Mouse (Mus musculus) intestine, embryonic 15.5 days (tissue): ENCODE results near the gene Zfp663. TPM values are rescaled to one million over a fixed set of nuclear protein-coding genes. Genes with fewer than 3 reads are reported as not detected.

ENCODE experiments used
- ATAC-seq: fragments of 200-750 bp; cut with Nextera tagmentation; 2 replicates; pipeline ENCODE4 v1.8.0; 2017; ENCODE audit warnings: moderate TSS enrichment, moderate library complexity
- H3K27ac ChIP-seq: fragments of 300-500 bp; sonication (generic); 2 replicates; pipeline ENCODE4 v1.5.1; 2015; ENCODE audit warnings: mild to moderate bottlenecking, inconsistent platforms
- H3K27me3 ChIP-seq: fragments of 300-500 bp; sonication (generic); replicated peaks from 2 replicates; pipeline ENCODE4 v1.6.1; 2015; ENCODE audit warnings: inconsistent platforms
- H3K36me3 ChIP-seq: fragments of 300-500 bp; sonication (generic); 2 replicates; pipeline ENCODE4 v1.6.1; 2015; ENCODE audit warnings: inconsistent platforms
- H3K4me1 ChIP-seq: fragments of 300-500 bp; sonication (generic); replicated peaks from 2 replicates; pipeline ENCODE4 v1.6.1; 2015; ENCODE audit warnings: inconsistent platforms
- H3K4me2 ChIP-seq: fragments of 300-500 bp; sonication (generic); replicated peaks from 2 replicates; pipeline ENCODE4 v1.6.1; 2015; ENCODE audit warnings: mild to moderate bottlenecking, inconsistent platforms
- H3K4me3 ChIP-seq: fragments of 300-500 bp; sonication (generic); replicated peaks from 2 replicates; pipeline ENCODE4 v1.5.1; 2015; ENCODE audit warnings: inconsistent platforms
- H3K9ac ChIP-seq: fragments of 300-500 bp; sonication (generic); 2 replicates; pipeline ENCODE4 v1.6.1; 2015; ENCODE audit warnings: inconsistent platforms
- H3K9me3 ChIP-seq: fragments of 300-500 bp; sonication (generic); 2 replicates; pipeline ENCODE4 v1.6.1; 2016; ENCODE audit warnings: inconsistent platforms
- WGBS: fragments of 180-500 bp; shearing (Covaris S2); methylation state at CpG from one replicate; pipeline ENCODE4 v1.1.7; 2015; 5-methylcytosine and 5-hydroxymethylcytosine counted together
- polyA plus RNA-seq: library from polyadenylated mRNA; unstranded; fragments of >200 nt; fragmentation: Nextera tagmentation; extraction: Ambion mirVana; gene quantifications from 2 replicates; pipeline ENCODE4 v1.2.1, GENCODE M21; 2015

Zfp663 gene
- polyA plus RNA-seq, 1 experiment from 2014 or later, result 0.75 TPM

DNA sequence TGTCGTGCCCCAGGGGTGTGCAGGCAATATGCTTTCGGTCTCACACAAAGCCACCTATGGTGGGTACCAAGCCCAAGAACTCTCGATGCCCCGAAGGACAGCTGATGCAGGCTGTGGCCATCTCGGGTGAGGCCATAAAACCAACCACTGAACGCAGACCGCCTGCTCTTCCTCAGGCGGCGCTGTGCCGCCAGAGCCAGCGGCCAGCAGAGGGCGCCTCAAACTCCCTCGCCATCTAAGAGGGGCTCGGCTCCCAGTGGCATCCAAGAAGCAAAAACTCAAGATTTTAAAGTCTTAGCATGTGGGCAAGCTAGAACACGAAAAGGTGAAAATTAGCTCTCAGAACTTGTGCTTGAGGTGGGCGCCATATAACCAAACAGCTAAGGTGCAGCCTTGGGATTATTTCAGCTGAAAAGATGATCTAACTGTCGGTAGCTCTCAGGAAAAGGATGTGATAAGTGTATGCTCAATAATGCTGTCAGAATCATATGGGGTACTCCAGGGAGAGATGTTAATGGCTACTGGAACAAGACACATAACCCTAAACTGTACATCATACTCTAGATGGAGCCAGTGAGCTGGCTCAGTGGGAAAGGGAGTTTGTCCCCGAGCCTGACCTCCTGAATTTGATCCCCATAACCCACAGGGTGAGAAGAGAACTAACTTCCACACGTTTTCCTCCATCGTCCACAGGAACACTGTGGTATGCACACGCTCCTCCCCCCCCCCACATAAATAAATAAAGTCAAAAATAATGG lies 4.0 kb downstream of the Zfp663 start:
- Histone ChIP-seq H3K9me3 (no peaks in the 10 kb centered on the region), H3K4me2 (peak overlapping the region; percentile 41), H3K9ac (no peak overlapping the region), H3K36me3 (no peaks in the 10 kb centered on the region), H3K4me1 (peaks cover 18% of the 10 kb centered on the region), H3K27ac (no peak overlapping the region), H3K27me3 (peaks cover 15% of the 10 kb centered on the region), H3K4me3 (no peak overlapping the region)
- 13% methylated on average over 21 of the region's 21 CpGs for WGBS
- ATAC-seq, result no peak

DNA sequence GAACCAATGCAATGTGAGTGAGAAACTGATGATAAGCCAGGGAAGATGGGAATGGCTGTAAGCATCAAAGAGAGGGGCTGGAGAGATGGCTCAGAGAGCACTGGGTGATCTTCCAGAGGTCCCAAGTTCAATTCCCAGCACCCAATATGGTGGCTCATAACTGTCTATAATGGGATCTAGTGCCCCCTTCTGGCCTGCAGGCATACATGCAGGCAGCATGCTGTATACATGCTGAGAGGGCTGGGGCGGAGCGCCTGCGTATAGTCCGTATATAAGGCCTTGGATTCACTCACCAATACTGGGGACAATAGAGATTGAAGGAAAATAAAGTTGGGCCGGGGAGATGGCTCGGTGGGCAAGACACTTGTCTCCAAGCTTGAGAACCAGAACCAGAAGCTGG lies 5.2 kb downstream of the Zfp663 start:
- WGBS, result 87% methylated on average over 6 of the region's 6 CpGs
- Histone ChIP-seq H3K4me1 (peaks cover 14% of the 10 kb centered on the region), H3K27me3 (peaks cover 8% of the 10 kb centered on the region), H3K9me3 (no peaks in the 10 kb centered on the region), H3K4me2 (no peak overlapping the region), H3K9ac (no peak overlapping the region), H3K4me3 (no peak overlapping the region), H3K27ac (no peak overlapping the region), H3K36me3 (no peaks in the 10 kb centered on the region)
- ATAC-seq, result no peak

DNA sequence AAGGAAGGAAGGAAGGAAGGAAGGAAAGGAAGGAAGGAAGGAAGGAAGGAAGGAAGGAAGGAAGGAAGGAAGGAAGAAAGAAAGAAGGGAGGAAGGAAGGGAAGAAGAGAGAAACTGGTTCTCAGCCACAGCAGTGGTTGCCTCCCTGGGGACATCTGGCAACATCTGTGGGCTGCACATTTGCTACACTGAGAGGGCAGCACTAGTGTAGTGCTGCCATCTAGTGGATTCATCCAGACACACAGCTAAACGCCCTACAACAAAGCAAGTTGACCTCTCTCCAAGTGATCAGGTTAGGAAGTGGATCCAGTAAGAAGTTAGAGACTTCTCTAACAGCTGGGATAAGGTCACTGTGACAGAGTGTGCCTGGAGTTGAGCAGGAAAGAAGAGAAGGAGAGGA lies 7.7 kb downstream of the Zfp663 start:
- H3K36me3 ChIP-seq, result no peaks in the 10 kb centered on the region
- ATAC-seq, result no peak
- H3K4me3 ChIP-seq, result no peak overlapping the region
- H3K4me1 ChIP-seq, result peaks cover 2% of the 10 kb centered on the region; the same call in 1 of the 2 replicates
- H3K27me3 ChIP-seq, result peaks cover 4% of the 10 kb centered on the region; the same call in 1 of the 2 replicates
- no peak overlapping the region for H3K9ac ChIP-seq
- WGBS, result 0% methylated on average over 1 of the region's 1 CpGs
- H3K9me3 ChIP-seq, result no peaks in the 10 kb centered on the region
- no peak overlapping the region for H3K27ac ChIP-seq
- H3K4me2 ChIP-seq, result no peak overlapping the region

DNA sequence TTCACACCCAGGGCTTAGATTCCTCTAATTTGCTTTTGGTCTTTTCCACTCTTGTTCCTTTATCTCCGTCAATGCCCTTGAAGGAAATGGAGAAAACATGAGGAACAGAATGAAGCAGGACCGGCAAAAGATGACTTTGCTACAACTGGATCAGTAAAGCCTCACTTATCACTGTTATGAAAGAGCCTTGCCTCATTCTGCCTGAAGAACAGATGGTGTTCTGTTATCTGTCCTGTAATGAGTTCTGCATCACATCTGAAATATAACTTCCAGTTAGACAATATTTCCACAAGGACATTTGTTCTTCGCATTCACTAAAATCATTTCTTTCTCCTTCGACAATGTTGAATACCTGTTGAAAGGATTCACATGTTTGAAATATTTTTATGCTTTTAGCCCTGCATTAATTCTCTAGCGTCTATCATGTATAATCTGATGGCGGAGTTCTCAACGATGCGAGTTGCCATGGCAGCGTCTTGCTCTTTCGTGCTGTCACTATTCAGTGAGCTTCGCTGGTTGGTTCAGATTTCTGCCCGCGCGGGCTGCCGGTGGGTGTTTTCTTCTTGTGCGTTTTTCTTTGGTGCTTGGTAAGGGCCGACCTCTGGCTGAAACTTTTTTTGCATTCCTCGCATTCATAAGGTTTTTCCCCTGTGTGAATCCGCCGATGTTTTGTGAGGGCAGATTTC lies 16.6 kb downstream of the Zfp663 start:
- 89% methylated on average over 20 of the region's 20 CpGs for WGBS
- no peaks in the 10 kb centered on the region for H3K27me3 ChIP-seq
- no peak overlapping the region for H3K4me3 ChIP-seq
- no peaks in the 10 kb centered on the region for H3K4me1 ChIP-seq
- H3K36me3 ChIP-seq, result no peaks in the 10 kb centered on the region
- H3K27ac ChIP-seq, result no peak overlapping the region
- H3K4me2 ChIP-seq, result no peak overlapping the region
- ATAC-seq, result no peak
- H3K9ac ChIP-seq, result no peak overlapping the region
- H3K9me3 ChIP-seq, result 0 out of 2 replicates have a peak, but pooled peaks cover 2% of the 10 kb centered on the region

DNA sequence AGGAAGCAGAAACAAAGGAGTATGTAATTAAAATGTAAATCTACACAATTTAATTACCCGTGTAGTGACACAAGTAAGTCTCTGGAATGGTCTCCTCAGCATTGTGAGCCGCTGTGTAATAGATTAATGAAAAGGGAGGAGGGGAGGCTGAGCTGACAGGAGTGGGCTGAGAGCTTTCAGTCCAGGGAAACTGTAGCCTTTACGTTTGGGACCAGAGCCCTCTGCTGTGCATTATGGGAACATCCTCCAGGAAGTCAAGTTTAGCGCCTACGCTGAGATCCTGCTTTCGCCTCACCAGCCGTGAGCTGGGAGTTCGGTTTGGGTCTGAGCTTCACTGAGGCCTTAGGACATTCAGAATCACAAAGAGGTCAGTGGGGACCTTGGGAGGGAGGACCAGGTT lies 19.1 kb downstream of the Zfp663 start:
- no peaks in the 10 kb centered on the region for H3K4me1 ChIP-seq
- no peak overlapping the region for H3K4me2 ChIP-seq
- no peaks in the 10 kb centered on the region for H3K36me3 ChIP-seq
- no peaks in the 10 kb centered on the region for H3K27me3 ChIP-seq
- no peak overlapping the region for H3K27ac ChIP-seq
- 0 out of 2 replicates have a peak, but pooled peaks cover 2% of the 10 kb centered on the region for H3K9me3 ChIP-seq
- H3K4me3 ChIP-seq, result no peak overlapping the region
- H3K9ac ChIP-seq, result no peak overlapping the region
- no peak for ATAC-seq
- WGBS, result 21% methylated on average over 8 of the region's 8 CpGs

DNA sequence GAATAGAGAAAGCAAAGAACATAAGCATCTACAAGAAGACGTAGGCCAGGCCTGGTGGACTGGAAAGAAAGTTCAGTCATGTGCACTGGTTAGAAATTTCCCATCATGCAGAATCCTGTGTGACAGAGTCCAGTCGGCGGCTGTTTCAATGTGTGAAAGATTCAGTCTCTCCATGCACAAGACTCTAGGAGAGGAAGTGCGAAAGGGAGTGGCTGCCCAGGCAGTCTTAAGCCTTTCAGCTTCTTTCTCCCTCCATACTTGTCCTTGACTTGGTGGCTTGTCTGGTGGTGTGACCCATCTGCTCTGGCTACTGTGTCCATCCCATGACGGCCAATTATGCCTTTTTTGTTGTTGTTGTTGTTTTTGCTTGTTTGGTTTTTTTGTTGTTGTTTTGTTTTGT lies 22.3 kb downstream of the Zfp663 start:
- WGBS, result 81% methylated on average over 5 of the region's 5 CpGs
- H3K27ac ChIP-seq, result no peak overlapping the region
- H3K4me3 ChIP-seq, result no peak overlapping the region
- no peak for ATAC-seq
- no peak overlapping the region for H3K4me2 ChIP-seq
- H3K27me3 ChIP-seq, result no peaks in the 10 kb centered on the region
- H3K9ac ChIP-seq, result no peak overlapping the region
- no peaks in the 10 kb centered on the region for H3K4me1 ChIP-seq
- H3K9me3 ChIP-seq, result no peaks in the 10 kb centered on the region
- no peaks in the 10 kb centered on the region for H3K36me3 ChIP-seq

DNA sequence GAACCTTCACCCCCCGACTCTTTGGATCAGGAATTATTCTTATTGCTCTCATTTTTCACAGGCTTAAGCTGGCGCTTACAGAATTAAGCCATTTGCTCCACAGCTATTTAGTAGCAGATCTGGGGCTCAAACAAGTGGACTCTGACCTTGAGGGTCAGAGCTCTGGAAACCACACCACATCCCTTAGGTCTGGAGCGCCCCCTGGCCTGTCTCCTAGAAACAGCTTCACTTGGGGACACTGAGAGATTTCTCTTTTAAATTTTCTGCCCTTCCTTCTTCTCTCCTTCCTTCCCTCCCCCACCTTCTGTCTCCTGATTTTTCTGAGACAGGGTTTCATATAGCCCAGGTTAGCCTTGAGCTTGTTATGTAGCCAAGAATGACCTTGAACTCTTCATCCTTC lies 31.3 kb downstream of the Zfp663 start:
- H3K4me1 ChIP-seq, result no peaks in the 10 kb centered on the region
- ATAC-seq, result 0 out of 2 replicates have a peak, but pooled peaks have one; percentile 30
- 18% methylated on average over 3 of the region's 3 CpGs for WGBS
- no peaks in the 10 kb centered on the region for H3K9me3 ChIP-seq
- 0 out of 2 replicates have a peak, but pooled peaks cover 3% of the 10 kb centered on the region for H3K27me3 ChIP-seq
- H3K27ac ChIP-seq, result no peak overlapping the region
- H3K4me3 ChIP-seq, result no peak overlapping the region
- H3K9ac ChIP-seq, result no peak overlapping the region
- no peaks in the 10 kb centered on the region for H3K36me3 ChIP-seq
- no peak overlapping the region for H3K4me2 ChIP-seq

DNA sequence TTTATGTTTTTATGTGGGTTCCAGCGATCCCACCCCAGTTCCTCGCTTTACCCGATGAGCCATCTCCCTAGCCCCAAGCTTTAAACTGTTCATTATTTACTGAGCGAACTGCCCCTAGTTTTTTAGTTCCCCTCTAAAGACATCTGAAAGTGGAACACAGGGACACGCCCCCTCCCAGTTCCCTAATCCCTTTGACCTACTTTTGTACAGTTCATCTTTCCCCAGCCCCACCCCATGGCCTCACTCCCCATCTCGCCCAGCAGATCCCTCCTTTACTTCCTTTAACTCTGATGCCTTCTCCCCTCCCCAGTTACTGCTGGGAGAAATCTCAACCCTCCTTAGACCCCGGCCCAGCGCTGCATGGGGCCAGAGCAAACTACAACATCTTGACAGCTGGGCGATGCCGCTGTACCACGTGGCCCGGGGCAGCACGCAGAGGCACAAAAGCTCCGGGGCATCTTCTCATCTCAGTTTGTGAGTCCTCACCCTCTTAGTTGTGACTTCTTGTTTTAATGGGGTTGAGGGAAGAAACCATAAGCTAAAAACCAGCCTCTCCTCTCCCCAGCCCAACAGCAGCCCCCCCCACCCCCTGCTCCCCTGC lies 35.8 kb downstream of the Zfp663 start:
- Histone ChIP-seq H3K4me3 (no peak overlapping the region), H3K36me3 (no peaks in the 10 kb centered on the region), H3K9me3 (no peaks in the 10 kb centered on the region), H3K27ac (no peak overlapping the region), H3K4me1 (peaks cover 4% of the 10 kb centered on the region; the same call in 1 of the 2 replicates), H3K9ac (no peak overlapping the region), H3K27me3 (no peaks in the 10 kb centered on the region), H3K4me2 (peak overlapping the region; percentile 18)
- ATAC-seq, result no peak
- WGBS, result 50% methylated on average over 14 of the region's 14 CpGs

DNA sequence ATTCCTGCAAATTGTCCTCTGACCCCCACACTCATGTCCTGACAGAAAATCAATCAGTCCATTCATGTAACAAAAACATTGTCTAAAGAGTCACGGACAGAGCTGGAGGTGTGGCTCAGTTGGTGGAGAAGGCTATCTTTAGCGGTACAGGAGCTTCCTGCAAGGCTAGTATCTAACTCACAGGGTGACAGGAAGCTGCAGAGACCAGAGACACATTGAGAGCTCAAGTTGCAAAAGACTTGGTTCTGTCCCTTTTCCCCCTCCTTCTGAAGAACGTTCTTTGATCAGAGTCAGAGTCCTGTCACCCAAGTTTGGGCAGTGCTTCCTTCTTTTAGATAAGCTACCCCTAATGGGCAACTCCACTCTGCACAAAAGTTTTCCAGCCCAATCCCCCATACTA lies 38.8 kb downstream of the Zfp663 start:
- no peaks in the 10 kb centered on the region for H3K27me3 ChIP-seq
- no peak overlapping the region for H3K4me2 ChIP-seq
- H3K36me3 ChIP-seq, result no peaks in the 10 kb centered on the region
- WGBS, result 22% methylated on average over 3 of the region's 3 CpGs
- no peak for ATAC-seq
- H3K9ac ChIP-seq, result no peak overlapping the region
- no peak overlapping the region for H3K4me3 ChIP-seq
- H3K27ac ChIP-seq, result 0 out of 2 replicates have a peak overlapping the region, but pooled peaks have one; percentile 7
- no peaks in the 10 kb centered on the region for H3K9me3 ChIP-seq
- H3K4me1 ChIP-seq, result peaks cover 19% of the 10 kb centered on the region

DNA sequence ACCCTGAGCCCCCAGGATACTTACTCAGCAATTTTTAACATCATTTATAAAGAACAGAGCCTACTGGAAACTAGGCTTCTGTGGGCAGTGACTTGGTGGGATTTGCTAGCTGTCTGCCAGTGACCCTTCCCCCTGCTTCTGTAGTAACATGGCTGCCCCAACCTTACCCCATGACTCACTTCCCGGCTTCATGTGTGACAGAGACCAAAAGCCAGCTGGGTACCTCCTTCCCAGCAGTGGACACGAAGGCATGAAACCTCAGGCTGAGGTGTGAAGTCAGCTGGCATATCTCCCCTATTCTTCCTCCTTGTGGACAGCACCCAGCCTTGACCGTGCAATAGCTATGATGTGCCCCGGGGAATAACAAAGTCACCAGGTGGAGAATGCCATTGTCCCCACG lies 39.8 kb downstream of the Zfp663 start:
- Histone ChIP-seq H3K27ac (no peak overlapping the region), H3K9me3 (no peaks in the 10 kb centered on the region), H3K27me3 (no peaks in the 10 kb centered on the region), H3K4me2 (no peak overlapping the region), H3K9ac (no peak overlapping the region), H3K36me3 (no peaks in the 10 kb centered on the region), H3K4me3 (no peak overlapping the region), H3K4me1 (peaks cover 29% of the 10 kb centered on the region)
- WGBS, result 74% methylated on average over 5 of the region's 5 CpGs
- ATAC-seq, result no peak

DNA sequence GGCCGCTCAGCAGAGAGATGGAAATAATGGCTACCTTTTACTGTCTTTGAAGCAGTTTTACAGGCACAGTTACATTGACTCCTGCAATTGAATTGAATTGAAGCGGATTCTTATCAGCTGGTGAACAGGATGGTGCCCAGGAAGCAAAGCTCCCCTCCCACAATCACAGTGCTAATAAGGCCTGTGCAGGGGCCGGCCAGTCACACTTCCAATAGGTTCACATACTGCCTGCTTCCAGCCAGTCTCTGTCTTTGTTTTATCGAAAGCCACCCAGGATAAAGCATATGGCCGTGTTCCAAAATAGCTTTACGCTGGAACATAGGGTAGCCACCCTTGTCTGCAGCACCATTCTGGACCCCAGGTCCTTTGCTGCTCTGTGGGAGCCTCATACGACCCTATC lies 41.1 kb downstream of the Zfp663 start:
- H3K4me2 ChIP-seq, result peak overlapping the region; percentile 90
- no peaks in the 10 kb centered on the region for H3K27me3 ChIP-seq
- 49% methylated on average over 7 of the region's 7 CpGs for WGBS
- H3K4me3 ChIP-seq, result peak overlapping the region; percentile 92; the same call in 1 of the 2 replicates
- ATAC-seq, result no peak
- H3K9me3 ChIP-seq, result no peaks in the 10 kb centered on the region
- peaks cover 35% of the 10 kb centered on the region for H3K4me1 ChIP-seq
- H3K9ac ChIP-seq, result no peak overlapping the region
- H3K27ac ChIP-seq, result no peak overlapping the region
- no peaks in the 10 kb centered on the region for H3K36me3 ChIP-seq
